Mouse (Mus musculus) adrenal gland, postnatal 10 days (tissue): ENCODE measurements at regions not wholly inside any gene's neighbourhood (a gene's known extent, or its start where the extent isn't known, plus 50 kb on each side); places are given as distances from the start of the nearest gene placed in this dataset.

Experiments used
- DNase-seq: peaks from one replicate; pipeline ENCODE4 v3.0.0; 2021; ENCODE audit warnings: mixed read lengths

DNA sequence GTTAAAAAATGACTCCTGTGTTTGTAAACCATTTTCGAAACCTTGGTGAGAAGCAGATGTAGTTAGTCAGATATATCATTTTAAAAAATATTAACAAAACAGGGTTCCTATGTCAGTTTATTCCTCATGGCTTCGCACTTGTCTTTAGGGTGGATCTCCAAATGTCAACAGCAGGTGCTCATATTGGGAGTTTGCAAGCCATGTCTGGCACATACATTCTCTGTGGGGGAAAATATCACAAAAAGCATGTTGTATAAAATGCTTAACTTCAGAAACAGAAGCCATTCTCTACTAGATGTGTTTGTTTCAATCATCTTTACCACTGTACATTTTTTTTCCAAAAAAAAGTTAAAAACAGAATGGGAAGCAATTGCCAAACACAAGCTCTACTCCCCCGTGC is 534.7 kb upstream of the Zic4 start:
- no peak for DNase-seq

- no peak for DNase-seq
These were observed 533.5 kb upstream of the Zic4 start for GRCm38 (mm10) chr9:90828701-90829100.

DNA sequence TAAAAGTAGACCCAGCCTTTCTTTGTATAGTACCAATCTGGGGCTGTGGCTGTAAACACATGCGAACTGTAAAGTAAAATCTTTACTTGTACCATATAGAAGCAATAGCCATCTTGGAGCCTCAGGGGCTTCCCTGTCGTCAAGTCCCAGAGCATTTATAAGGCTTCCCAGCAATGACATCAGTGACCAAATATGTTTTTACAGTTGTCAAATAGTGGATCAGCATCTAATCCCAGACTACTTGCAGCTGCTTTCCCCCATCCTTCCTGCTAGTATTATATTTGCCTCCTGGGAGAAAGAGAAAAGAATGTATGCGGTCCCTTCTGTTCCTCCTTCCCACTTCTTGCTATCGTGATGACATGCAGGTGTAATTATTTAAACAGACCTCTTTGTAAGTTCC is 531.5 kb upstream of the Zic4 start:
- DNase-seq, result no peak

DNA sequence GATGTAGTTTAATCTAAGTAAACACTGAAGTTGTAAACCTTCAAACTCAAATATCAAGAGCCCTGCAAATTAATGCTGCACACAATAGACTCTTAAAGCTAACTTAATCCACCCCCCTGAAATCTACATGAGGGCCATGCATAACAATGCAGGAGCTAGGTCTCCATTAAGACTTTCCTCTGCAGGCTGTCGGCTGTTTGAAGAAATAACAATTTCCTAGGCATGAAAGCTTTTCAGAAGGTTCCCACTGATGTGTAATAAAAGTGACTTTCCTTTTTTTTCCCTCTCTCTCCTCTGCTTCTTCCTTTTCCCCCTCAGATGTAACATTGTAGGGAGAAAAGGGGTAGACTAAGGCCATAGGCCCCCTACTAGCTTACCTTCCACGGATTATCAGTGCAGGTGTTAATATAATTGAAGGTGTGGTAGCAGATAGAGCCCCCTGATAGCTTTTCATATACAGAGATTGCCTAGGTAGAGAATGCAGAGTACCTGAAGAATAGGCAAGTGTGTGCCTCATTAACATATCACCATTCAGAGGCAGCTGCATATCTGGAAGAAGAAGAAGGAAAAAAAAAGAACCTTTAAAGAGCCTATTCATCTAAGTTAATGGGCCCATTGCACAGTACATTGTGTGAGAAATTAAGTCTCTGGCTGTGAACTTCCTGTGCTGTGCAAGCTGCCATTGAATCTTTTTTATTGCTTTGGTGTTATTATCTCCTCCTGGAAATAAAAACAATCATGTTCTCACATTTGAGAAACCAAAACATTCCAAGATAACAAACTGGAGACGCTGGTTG is 528.3 kb upstream of the Zic4 start:
- DNase-seq, result no peak

GRCm38 (mm10) chr9:90838184-90838926 is 523.9 kb upstream of the Zic4 start:
- DNase-seq, result no peak

DNA sequence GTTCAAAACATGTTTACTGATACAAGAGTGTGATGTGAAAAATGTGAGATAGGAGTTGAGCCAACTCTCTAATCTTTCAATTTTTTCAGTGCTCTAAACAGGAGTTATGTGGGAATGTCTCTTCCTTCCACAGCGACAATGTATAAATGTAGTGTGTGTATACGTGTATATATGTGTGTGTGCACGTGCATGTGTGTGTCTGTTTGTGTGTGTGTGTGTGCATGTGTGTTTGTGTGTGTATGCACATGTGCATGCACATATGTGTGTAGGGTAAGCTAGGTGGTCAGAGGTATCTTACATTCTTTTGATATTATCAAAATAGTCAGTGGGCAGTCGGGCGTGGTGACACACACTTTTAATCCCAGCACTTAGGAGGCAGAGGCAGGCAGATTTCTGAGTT is 511.2 kb upstream of the Zic4 start:
- DNase-seq, result no peak

GRCm38 (mm10) chr9:90871636-90872035 is 490.6 kb upstream of the Zic4 start:
- DNase-seq, result no peak

DNA sequence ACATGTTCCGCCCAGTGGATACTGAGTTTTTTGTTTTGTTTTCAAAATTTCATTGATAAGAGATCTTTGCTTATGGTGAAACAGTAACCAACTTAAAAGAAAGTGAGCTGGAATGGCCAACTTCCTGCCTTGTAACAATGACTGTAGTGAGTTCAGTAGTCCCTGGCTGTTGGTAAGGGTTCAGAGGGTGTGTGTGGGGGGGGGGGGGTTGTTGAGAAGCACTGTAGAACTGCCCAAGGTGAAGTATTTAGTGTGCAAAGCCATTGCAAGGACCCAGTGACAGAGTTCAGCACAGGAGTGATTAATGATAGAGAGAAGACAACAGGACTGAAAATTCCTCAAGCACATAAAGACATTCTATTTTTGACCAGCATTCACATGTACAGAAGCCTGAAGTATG is 477.7 kb upstream of the Zic4 start:
- no peak for DNase-seq

DNA sequence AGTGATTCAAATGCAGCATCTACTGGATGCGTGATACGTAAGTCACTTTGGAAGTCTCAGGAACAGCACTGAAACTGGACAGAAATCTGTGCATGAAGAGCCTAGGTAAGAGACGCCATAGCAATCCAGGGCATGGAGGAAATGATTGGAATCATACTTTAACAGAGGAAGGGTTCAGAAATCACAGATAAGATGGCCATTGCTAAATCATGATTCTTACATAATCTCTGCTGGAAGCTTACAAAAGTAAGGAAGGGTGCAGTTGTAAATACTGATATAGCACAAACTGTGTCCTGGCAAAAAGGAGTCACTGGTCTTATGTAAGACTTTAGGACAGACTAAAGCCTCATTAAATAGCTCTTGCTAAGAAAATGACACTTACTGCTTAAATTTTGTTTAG is 474.8 kb upstream of the Zic4 start:
- no peak for DNase-seq

GRCm38 (mm10) chr9:90890801-90891200 is 471.4 kb upstream of the Zic4 start:
- DNase-seq, result peak; percentile 8

GRCm38 (mm10) chr9:90892816-90893215 is 469.4 kb upstream of the Zic4 start:
- no peak for DNase-seq

GRCm38 (mm10) chr9:90903557-90903956 is 458.7 kb upstream of the Zic4 start:
- DNase-seq, result no peak

- no peak for DNase-seq
These were observed 456.1 kb upstream of the Zic4 start for GRCm38 (mm10) chr9:90906106-90906505.

GRCm38 (mm10) chr9:90906684-90907083 is 455.5 kb upstream of the Zic4 start:
- DNase-seq, result no peak

DNA sequence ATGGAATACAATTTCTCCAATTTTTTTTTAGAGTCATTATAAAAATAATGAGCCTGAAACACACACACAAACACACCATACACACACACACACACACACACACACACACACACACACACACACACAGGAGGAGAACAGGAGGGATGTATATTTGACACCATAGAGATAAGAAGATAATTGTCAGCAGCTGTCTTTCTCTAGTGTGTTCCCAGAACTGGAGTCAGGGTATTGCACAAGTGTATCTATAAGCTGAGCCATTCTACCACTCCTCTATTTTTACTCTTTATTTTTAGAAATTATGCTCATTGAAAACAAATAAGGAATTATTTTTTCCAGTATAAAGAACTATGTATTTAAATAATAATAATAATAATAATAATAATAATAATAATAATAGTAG is 407.6 kb upstream of the Zic4 start:
- no peak for DNase-seq

DNA sequence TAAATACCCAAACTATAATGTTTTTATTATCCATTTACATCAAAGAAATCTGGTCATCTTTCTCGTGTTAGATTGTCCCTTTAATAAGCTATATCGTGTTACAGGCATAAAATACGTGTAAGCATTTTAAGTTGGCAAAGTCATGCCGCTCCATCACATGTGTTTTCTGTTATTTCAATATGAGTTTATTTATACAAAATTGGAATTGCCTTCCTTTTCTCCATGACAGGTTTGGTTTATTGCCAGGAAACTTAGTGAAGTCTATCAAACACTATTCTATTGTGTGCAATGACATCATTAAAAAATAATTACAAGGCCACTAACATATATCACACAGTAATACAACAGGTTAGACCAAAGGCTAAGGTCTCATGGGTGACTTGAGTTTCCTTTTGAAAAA is 400.8 kb upstream of the Zic4 start:
- no peak for DNase-seq

DNA sequence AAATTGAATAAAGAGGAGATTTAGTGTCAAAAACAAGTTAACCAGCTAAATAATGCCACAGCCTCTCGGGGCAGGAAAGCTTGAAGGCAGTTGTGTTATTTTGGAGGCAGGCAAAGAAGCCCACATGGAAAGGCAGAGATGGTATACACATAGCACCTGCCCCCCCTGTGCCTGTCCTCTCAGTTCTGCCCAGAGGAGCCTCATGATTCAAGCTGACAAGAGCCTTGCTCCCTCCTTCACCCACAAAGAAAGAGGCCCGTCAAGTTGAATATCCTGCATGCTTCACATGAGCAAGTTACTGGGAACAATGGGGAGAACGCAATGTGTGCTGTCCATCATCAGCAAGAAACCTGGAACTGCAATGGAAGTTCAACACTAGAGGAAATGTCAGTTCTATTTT is 398.2 kb upstream of the Zic4 start:
- DNase-seq, result no peak

DNA sequence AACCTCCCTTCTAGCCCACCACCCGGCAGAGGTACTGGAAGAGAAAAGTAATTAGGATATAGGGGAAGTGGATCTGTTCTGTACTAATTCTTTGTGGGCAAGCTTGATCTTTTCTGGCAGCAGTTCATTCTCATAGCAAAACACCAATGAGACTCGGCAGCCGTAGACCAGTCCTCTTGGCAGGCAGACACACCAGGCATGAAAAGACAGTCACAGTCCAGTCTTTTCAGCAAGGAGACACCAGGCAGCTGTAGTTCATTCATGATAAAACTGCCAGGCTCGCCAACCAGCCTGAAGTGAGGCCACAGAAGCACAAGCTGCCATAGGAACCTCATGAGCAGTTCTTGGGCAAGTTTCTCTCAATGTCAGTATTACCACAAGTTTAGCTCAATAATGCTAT is 383.5 kb upstream of the Zic4 start:
- no peak for DNase-seq

DNA sequence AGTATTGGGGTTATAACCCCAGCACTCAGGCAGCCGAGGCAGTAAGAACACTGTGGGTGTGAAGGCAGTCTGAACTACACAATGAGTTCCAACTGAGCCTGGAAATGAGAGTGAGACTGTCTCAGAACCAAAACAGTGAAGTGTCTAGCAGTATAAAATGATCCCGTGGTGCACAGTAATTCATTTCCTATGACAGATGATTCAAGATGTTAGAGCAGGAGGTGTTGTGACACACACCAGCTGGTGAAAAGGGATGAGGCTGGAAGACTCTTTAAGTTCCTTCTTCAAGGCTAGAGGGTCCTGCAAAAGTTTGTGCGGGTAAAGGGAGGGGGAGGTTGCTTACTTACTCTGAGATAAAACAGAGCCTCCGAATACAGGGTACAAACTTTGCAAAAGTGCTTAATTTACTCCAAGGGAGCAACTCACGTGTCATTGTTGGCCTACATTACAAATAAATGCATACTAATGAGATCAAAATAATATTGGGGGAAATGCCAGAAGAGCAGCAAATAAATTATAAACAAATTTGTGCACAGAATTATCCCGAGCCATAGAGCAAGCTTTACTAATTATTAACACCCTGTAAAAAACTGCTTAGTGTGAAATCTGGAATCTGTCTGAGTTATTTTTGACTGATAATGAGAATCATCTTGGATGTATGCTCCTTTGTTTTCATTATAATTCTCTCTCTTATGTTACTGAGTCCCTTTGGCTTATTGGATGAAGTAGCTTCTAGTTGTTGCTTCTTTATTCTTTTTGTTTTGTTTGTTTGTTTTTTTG is 382.0 kb upstream of the Zic4 start:
- DNase-seq, result no peak

GRCm38 (mm10) chr9:90999178-90999577 is 363.0 kb upstream of the Zic4 start:
- DNase-seq, result no peak

GRCm38 (mm10) chr9:91004214-91004613 is 358.0 kb upstream of the Zic4 start:
- peak; percentile 2 for DNase-seq

GRCm38 (mm10) chr9:91040546-91040945 is 321.7 kb upstream of the Zic4 start:
- no peak for DNase-seq

- DNase-seq, result peak; percentile 6
These were observed 313.6 kb upstream of the Zic4 start for GRCm38 (mm10) chr9:91048569-91048968.
